Mouse (Mus musculus): Measurements from ENCODE around the gene Gbf1.

DNA sequence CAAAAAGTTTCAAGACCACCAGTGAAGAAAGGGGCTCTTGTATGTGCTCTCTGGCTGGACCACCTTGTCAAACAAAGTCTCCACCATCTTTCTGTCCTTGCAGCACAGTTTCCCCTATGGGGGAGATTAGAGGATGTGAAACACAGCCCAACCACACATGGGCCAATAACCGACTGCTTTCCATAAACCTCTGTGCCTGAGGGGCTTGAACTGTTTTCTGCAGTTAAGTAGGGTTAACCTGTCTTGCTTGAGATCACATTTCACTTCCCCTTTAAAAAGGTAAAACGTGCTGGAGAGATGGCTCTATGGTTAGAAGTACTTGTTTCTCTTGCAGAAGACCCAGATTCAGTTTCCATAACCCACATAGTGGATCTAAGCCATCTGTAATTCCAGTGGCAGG is 87.9 kb downstream of the Gbf1 start:
- TF ChIP-seq CTCF (IDR thresholded peaks at IDR 0.05; ENCODE audit: low read depth) (no peak), EP300 (IDR thresholded peaks at IDR 0.05; ENCODE audit: low read depth) (no peak)

All from liver, postnatal 0 days (tissue).